Mouse (Mus musculus): ENCODE measurements around the gene Proser2. TPM values are rescaled to one million over a fixed set of nuclear protein-coding genes. Genes with fewer than 3 reads are reported as not detected.

Gene Proser2
- polyA plus RNA-seq, 1 experiment = 2.9 TPM

DNA sequence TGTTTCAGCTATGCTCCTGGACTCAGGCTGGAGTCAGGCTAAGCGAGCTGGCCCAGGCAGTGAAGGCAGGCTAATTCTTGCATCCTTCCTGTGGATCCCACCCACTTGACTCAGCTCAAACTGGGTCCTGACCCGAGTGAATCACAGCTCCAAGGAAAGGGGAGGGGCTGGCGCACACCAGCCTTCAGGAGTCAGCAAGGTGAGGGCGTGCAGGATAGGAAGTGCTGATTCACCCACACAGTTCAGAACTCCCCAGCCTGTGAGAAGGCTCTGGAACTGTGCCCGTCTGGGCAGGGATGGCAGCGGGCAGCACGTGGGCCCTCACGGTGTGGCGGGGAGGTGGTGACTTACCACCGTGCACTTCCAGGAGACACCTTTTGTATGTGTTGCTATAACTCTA lies 11.8 kb downstream of the Proser2 start:
- WGBS = 20% methylated on average over 10 of the region's 10 CpGs
- Histone ChIP-seq H3K27me3 (ENCODE audit: control insufficient read depth, insufficient read depth, low read length) (no peaks in the 10 kb centered on the region), H3K4me1 (replicated peaks; ENCODE audit: control insufficient read depth, insufficient read depth, low read length) (no peaks in the 10 kb centered on the region), H3K27ac (ENCODE audit: control insufficient read depth, insufficient read depth, low read length) (no peak overlapping the region), H3K36me3 (ENCODE audit: control insufficient read depth, insufficient read depth, low read length) (no peaks in the 10 kb centered on the region), H3K4me3 (ENCODE audit: control insufficient read depth, insufficient read depth, low read length) (no peak overlapping the region)
- DNase-seq = no peak
- TF ChIP-seq POLR2A (IDR thresholded peaks at IDR 0.05; ENCODE audit: control insufficient read depth, extremely low read depth, insufficient read depth, low read length, poor library complexity) (no peak), CTCF (IDR thresholded peaks at IDR 0.05; ENCODE audit: borderline replicate concordance, control insufficient read depth, extremely low read depth, insufficient read depth, low read length, poor library complexity) (no peak)

GRCm38 (mm10) chr2:6113792-6114191 lies 16.2 kb downstream of the Proser2 start:
- no peak for DNase-seq
- no peaks in the 10 kb centered on the region for H3K36me3 ChIP-seq (ENCODE audit: control insufficient read depth, insufficient read depth, low read length)
- H3K27me3 ChIP-seq (ENCODE audit: control insufficient read depth, insufficient read depth, low read length) = no peaks in the 10 kb centered on the region
- TF ChIP-seq POLR2A (IDR thresholded peaks at IDR 0.05; ENCODE audit: control insufficient read depth, extremely low read depth, insufficient read depth, low read length, poor library complexity) (no peak), CTCF (IDR thresholded peaks at IDR 0.05; ENCODE audit: borderline replicate concordance, control insufficient read depth, extremely low read depth, insufficient read depth, low read length, poor library complexity) (no peak)
- no peak overlapping the region for H3K27ac ChIP-seq (ENCODE audit: control insufficient read depth, insufficient read depth, low read length)
- H3K4me3 ChIP-seq (ENCODE audit: control insufficient read depth, insufficient read depth, low read length) = no peak overlapping the region
- no peaks in the 10 kb centered on the region for H3K4me1 ChIP-seq (replicated peaks; ENCODE audit: control insufficient read depth, insufficient read depth, low read length)
- WGBS = 95% methylated on average over 12 of the region's 12 CpGs

DNA sequence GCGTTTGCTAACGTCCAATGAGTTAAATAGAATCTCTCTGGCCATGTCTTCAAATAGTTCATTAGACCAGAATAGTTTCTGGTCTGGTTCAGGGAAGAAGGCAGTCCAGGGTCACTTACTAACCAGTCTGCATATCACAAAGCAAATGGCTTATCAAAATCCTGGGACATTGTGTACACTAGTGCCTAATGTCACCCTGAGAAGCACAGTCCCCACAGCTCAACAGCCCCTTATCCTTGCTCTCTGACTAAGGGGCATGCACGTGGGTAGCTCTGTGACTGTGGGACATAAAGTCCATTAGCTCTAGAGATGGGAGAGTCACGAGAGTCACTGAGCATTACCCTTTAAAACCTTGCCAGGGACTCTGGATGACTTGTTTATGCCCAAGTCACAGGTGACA lies 17.4 kb downstream of the Proser2 start:
- no peaks in the 10 kb centered on the region for H3K27me3 ChIP-seq (ENCODE audit: control insufficient read depth, insufficient read depth, low read length)
- H3K27ac ChIP-seq (ENCODE audit: control insufficient read depth, insufficient read depth, low read length) = no peak overlapping the region
- no peaks in the 10 kb centered on the region for H3K4me1 ChIP-seq (replicated peaks; ENCODE audit: control insufficient read depth, insufficient read depth, low read length)
- DNase-seq = no peak
- no peak overlapping the region for H3K4me3 ChIP-seq (ENCODE audit: control insufficient read depth, insufficient read depth, low read length)
- 90% methylated on average over 4 of the region's 4 CpGs for WGBS
- TF ChIP-seq POLR2A (IDR thresholded peaks at IDR 0.05; ENCODE audit: control insufficient read depth, extremely low read depth, insufficient read depth, low read length, poor library complexity) = no peak
- TF ChIP-seq CTCF (IDR thresholded peaks at IDR 0.05; ENCODE audit: borderline replicate concordance, control insufficient read depth, extremely low read depth, insufficient read depth, low read length, poor library complexity) = no peak
- no peaks in the 10 kb centered on the region for H3K36me3 ChIP-seq (ENCODE audit: control insufficient read depth, insufficient read depth, low read length)

- Histone ChIP-seq H3K4me3 (ENCODE audit: control insufficient read depth, insufficient read depth, low read length) (no peak overlapping the region), H3K36me3 (ENCODE audit: control insufficient read depth, insufficient read depth, low read length) (no peaks in the 10 kb centered on the region), H3K4me1 (replicated peaks; ENCODE audit: control insufficient read depth, insufficient read depth, low read length) (no peaks in the 10 kb centered on the region), H3K27me3 (ENCODE audit: control insufficient read depth, insufficient read depth, low read length) (peaks cover 4% of the 10 kb centered on the region; the same call in 1 of the 2 replicates), H3K27ac (ENCODE audit: control insufficient read depth, insufficient read depth, low read length) (no peak overlapping the region)
- DNase-seq = no peak
- TF ChIP-seq POLR2A (IDR thresholded peaks at IDR 0.05; ENCODE audit: control insufficient read depth, extremely low read depth, insufficient read depth, low read length, poor library complexity) (no peak), CTCF (IDR thresholded peaks at IDR 0.05; ENCODE audit: borderline replicate concordance, control insufficient read depth, extremely low read depth, insufficient read depth, low read length, poor library complexity) (no peak)
- 98% methylated on average over 2 of the region's 2 CpGs for WGBS
Observed at GRCm38 (mm10) chr2:6105437-6105836, 24.6 kb downstream of the Proser2 start.

- Histone ChIP-seq H3K27me3 (ENCODE audit: control insufficient read depth, insufficient read depth, low read length) (peaks cover 7% of the 10 kb centered on the region; the same call in 1 of the 2 replicates), H3K4me3 (ENCODE audit: control insufficient read depth, insufficient read depth, low read length) (no peak overlapping the region), H3K4me1 (replicated peaks; ENCODE audit: control insufficient read depth, insufficient read depth, low read length) (no peaks in the 10 kb centered on the region), H3K36me3 (ENCODE audit: control insufficient read depth, insufficient read depth, low read length) (no peaks in the 10 kb centered on the region), H3K27ac (ENCODE audit: control insufficient read depth, insufficient read depth, low read length) (no peak overlapping the region)
- WGBS = 37% methylated on average over 20 of the region's 20 CpGs
- DNase-seq = no peak
- TF ChIP-seq CTCF (IDR thresholded peaks at IDR 0.05; ENCODE audit: borderline replicate concordance, control insufficient read depth, extremely low read depth, insufficient read depth, low read length, poor library complexity) (no peak), POLR2A (IDR thresholded peaks at IDR 0.05; ENCODE audit: control insufficient read depth, extremely low read depth, insufficient read depth, low read length, poor library complexity) (no peak)
Observed at GRCm38 (mm10) chr2:6100755-6101154, 29.3 kb downstream of the Proser2 start.

GRCm38 (mm10) chr2:6100027-6100749 lies 29.8 kb downstream of the Proser2 start:
- WGBS = 11% methylated on average over 51 of the region's 51 CpGs
- Histone ChIP-seq H3K4me1 (replicated peaks; ENCODE audit: control insufficient read depth, insufficient read depth, low read length) (no peaks in the 10 kb centered on the region), H3K36me3 (ENCODE audit: control insufficient read depth, insufficient read depth, low read length) (no peaks in the 10 kb centered on the region), H3K27me3 (ENCODE audit: control insufficient read depth, insufficient read depth, low read length) (peaks cover 7% of the 10 kb centered on the region; the same call in 1 of the 2 replicates), H3K4me3 (ENCODE audit: control insufficient read depth, insufficient read depth, low read length) (no peak overlapping the region), H3K27ac (ENCODE audit: control insufficient read depth, insufficient read depth, low read length) (no peak overlapping the region)
- DNase-seq = no peak
- TF ChIP-seq POLR2A (IDR thresholded peaks at IDR 0.05; ENCODE audit: control insufficient read depth, extremely low read depth, insufficient read depth, low read length, poor library complexity) (no peak), CTCF (IDR thresholded peaks at IDR 0.05; ENCODE audit: borderline replicate concordance, control insufficient read depth, extremely low read depth, insufficient read depth, low read length, poor library complexity) (no peak)

Data from thymus, adult 2 months (tissue).